Mouse (Mus musculus): ENCODE measurements around the gene Tomm20.

DNA sequence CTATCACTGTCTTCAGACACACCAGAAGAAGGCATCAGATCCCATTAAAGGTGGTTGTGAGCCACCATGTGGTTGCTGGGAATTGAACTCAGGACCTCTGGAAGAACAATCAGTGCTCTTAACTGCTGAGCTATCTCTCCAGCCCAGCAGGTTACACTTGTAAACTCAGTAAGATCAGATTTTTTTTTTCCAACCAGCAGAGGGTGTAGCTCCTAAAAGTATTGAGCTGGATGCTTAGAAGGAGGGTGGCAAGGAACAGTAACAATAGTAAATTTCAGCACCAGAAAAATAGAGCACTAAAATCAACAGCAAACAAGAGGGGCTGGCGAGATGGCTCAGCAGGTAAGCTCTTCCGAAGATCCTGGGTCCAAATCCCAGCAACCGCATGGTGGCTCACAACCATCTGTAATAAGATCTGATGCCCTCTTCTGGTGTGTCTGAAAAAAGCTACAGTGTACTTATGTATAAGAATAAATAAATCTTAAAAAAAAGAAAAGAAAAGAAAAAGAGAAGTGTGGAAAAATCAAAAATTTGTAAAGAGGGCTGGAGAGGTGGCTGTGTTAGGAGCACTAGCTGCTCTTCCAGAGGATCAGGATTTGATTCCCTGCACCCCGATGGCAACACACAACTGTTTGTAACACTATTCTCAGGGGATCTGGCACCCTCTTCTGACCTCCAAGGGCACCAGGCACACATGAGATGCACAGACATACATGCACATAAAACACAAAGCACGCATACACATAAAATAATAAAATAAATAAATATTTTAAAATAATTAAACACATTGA lies 43.9 kb upstream of the Tomm20 start:
- TF ChIP-seq POLR2A (IDR thresholded peaks at IDR 0.05; ENCODE audit: insufficient read depth, low read length) = no peak
- TF ChIP-seq CTCF (IDR thresholded peaks at IDR 0.05; ENCODE audit: low read depth, low read length) = no peak
- TF ChIP-seq EP300 (IDR thresholded peaks at IDR 0.05; ENCODE audit: insufficient read depth, low read depth, low read length) = no peak

Measured in ES-Bruce4 (cell line).